Mouse (Mus musculus) T-helper 17 cell (primary cell): Measurements from ENCODE around the gene Hspb6.

Experiments
- in situ Hi-C, 2 experiments: fragments of 300-600 bp; cut with MboI, MseI; formaldehyde crosslinking; loops; 1 replicate in 1 of 2; 2 replicates in 1 of 2; pipeline ENCODE4 v1.15.1; 2025; ENCODE audit warnings: high pct_unique_total_duplicates in 2 of 2

The Hspb6 gene

DNA sequence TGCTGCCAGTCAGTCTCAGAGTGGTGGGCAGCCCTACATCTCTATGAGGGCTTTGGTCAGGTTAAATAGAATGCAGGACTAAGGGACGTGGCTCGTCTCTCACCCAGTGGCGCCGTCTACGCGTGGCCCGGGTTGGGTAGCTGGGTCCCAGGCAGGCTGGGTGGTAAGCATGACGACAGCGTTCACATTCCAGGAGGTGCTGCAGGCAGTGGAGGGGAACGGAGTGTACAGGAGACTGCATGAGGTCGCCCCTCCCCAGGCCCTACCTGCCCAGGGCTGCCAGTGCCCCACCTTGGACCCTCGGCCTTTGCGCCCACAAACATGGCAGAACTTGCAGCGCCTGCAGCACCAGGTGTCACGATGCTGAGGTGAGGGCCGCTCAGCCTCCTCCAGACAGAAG lies 29.6 kb downstream of the Hspb6 start:
- in situ Hi-C loops: no loop called here

DNA sequence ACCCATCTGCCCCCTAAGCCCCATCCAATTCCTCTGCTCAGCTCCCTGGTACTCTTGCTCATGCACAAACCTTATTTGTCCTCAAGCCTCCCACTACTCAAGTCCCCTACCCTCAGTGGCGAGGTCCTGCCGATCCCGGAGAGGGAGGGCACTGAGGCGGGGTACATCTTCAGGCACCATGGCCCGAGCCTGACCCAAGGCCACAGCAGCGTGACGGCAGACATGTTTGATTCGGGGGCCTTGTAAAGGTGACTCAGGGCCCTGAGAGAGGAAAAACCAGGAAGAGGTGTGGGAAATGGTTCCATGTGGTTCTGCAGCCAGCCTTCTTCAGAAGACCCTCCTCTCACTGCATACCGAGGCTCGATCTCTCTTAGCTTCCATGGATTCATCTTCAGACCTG lies 32.4 kb downstream of the Hspb6 start:
- in situ Hi-C loops: no loop called here

DNA sequence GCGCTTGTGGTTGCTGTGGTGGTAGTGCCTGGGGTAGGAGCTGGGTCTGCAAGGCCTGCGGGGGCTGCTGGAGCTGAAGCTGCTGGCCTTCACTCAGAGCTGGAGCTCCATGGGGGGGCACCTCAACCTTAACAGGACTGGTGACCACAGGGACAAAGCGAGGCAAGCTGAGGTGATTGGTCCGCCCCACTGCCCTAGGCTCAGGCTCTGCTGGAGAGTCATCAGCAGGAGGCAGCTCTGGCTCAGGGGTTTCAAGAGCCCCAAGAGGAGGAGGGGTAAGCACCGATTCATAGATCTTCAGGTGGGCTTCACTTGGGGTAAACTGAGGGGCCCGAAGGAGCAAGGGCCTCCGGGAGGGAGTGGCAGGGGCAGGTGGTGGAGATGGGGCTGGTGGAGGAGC lies 33.2 kb downstream of the Hspb6 start:
- in situ Hi-C loops: no loop called here

DNA sequence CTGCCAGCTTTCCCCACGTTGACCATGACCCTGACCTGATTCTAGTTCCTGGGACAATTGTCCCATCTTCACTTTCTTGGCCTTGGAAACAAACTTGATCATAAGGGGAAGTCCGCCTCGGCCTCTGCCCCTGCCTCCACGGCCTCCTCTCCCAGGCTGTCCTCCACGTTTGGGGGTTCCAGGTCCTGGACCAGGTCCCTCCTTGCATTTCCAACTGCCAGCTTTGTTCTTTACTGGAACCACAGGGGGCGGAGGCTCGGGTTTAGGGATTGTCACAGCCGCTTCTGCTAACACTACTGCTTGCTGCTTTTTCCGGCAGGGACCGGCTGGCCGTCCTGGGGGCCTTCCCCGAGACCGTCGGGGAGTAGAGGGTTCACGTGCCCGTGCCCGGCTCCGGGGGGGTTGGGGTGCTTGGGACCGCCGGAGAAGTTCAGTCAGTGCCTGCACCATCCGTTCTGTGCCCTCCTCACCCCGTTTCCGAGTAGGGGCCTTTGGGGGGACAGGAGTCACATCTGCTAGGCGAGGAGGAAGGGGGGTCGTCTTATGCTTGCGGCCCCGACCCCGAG lies 34.6 kb downstream of the Hspb6 start:
- in situ Hi-C loops: no loop called here

DNA sequence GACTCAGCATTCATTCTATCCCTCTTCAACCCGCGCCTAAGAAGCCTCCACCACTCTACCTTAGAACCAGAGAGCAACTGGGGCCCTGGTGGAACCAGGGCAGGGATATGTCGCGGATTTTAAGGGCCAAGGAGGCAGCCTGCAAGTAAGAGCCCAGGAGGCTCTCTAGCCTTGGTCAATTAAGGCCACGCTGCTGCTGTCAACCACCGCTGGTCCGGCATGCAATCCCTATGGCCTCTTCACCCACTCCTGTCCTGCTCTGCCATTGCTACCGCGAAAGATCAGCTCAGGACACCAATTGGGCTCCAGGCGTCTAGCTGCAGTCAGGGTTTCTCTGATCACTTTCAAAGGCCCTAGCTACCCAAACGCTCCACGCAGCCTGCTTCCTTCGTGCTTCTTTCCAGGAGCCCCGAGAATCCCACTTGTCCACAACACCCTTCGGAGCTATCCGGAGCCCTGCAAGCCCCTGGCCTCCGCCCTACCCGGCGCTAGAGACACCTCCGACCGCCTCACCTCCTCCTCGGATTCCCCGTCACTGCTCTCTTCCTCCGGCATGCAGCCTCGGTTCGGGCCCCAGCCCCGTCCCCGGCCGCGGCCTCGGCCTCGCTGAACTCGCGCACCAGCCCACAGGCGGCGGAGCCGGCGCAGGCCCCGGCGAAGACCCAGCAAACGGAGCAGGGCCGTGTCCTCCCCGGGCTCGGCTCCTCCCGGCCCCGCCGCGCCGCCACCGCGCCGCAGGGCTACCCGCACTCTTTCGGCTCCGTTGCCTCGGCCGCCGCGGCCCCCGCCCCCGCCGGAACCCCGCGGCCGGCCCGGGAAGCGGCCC lies 36.1 kb downstream of the Hspb6 start:
- in situ Hi-C loops: no loop called here

DNA sequence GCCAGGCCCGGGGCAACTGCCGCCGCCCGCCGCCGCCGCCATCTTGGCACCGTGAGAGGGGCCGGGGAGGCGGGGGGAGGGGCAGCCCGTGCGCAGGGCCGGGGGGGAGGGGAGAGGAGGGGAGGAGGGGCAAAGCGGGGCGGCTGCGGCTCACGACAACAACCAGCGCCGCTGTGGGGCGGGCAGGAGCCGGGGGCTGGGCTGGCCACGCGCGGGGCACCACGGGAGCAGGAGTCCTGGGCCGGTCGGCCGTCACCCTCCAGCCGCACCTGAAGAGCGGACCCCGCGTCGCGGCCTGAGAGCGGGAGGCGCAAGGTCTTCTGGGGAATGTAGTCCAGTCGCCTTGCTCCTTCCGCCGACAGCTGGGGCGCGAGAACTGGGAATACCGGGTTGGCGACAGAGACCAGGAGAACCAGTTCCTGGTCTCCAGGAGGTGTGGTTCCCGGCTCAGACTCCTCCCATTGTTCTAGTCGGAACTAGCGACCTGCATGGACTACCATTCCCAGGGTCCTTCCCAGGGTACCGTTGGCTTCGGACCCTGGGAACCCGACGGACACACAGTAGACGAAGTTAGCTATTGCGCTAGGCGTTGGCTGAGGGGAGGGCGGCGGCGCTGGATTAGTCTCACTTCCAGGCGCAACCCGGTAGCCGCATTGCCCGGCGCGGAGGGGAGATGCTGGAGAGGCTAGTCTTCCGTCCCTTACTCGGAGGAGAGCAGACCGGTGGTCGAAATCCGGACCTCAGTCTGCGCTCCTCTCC lies 36.9 kb downstream of the Hspb6 start, which contains the start of gene Kmt2b:
TSS of gene Kmt2b (minus strand) at position 51 of the 759 bp plus-strand sequence.
- in situ Hi-C loops: no loop called here

DNA sequence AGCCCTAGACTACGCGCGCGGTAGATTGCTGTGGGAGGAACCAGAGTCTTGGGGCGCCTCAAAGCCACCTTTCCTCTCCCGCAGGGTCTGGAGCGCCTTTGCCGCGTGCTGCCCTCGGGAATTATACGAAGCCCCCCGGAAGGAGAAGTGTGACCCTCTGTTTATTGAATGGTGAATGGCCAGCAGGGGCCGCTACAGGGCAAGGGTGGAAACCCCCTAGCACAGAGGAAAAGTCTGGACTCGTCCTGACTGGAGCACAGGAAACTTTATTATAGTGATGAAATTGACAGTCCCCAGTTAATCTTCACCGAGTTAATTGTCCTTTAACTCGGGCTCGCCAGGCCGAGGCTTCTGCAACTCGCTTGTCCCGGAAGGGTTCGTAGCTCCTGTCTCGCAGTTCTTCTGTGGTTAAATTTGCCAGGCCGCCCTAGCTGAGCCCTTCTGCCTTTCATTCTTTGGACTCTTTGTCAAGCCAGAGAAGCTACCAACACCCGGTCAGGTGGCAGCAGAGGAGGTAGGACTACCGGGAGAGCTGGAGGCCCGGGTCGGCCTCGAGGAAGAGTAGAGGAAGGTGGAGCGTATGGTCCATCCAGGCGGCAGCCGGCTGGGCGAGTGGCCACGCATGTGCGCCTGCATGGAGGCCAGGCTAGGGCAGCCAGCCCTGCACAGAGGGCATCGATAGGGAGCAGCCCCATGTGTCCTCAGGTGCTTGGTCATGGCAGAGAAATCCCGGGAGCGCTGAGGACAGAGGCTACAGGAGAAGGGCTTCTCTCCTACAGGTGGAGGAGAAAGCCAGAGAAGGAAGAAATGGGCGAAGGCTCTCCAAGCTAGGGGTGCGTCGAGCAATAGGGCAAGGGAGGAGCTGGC lies 37.7 kb downstream of the Hspb6 start:
- in situ Hi-C loops: no loop called here

DNA sequence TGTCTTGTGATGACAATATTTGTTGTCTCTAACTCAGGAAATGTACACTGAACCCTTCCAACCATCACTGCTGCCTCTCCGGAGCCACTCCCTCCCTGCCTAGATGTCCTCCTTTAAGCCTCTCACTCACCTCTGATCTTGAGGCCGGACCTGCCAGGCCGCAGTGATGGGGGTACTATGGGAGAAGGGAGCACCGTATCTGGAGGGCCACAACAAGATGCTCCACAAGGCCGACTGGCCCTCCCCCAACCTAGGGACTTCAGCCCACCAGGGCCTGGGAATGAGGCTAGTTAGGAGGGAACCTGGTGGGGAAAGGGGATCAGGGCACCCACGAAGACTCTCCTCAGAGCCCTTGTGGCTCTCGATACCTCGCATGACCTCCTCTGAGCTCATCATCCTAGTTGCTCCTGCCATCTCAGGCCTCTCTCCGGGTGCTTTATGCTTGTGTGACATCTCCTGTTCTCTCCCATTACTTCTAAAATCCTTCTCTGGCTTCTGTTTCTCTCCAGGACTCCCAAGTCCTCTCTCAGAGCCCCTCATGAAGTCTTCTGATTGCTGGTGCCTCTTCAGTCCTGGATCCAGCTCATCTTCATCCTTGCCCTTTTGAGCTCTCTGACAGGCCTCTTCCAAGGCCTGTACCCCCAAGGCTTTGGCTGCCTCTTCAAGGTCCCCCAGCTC lies 39.1 kb downstream of the Hspb6 start:
- in situ Hi-C loops: no loop called here

DNA sequence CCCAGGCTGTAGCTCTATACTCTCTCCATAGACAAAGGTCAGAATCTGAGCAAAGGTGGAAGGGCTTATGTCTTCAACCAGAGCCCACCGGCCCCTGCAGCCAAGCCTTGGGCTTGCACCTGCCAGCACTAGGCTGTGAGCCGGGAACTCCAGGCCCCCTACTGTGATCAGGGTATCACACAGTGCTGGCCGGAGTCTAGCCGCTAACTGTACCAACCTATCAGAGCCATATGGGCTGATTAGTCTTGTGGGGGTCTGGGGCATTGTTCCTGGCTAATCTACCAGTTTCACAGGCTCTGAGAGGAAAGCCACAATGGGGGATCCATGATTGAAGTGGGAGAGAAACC lies 39.6 kb downstream of the Hspb6 start:
- in situ Hi-C loops: no loop called here

DNA sequence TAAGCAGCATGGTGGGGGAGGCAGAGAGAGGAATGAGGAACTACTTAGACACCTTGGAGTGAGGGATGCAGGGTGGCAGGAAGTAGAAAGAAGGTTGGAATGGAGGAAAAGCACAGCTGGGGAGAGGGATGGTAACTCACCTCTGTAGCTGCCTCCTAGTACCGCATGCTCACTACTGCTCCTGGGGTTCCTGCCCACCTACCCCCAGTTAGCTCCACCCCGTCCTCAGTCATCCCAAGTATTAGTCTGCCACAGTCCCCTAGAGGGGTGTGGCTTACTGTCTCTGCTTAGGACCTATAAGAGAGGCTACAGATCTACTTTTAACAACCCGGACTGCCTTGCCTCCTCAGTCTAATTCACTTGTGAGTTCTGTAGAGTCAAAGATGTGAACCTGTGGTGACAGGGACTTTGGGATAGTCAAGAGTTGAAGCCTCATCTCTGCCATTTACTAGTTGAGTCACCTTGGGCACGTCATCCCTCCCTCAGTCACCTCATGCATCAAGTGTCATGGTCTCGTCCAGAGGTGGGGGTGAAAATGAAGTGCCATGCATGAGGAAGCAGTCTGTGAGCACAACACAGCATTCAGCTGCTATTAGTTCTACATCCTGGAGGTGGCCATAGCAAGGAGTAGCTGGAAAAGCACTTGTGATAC lies 40.9 kb downstream of the Hspb6 start:
- in situ Hi-C loops: no loop called here

DNA sequence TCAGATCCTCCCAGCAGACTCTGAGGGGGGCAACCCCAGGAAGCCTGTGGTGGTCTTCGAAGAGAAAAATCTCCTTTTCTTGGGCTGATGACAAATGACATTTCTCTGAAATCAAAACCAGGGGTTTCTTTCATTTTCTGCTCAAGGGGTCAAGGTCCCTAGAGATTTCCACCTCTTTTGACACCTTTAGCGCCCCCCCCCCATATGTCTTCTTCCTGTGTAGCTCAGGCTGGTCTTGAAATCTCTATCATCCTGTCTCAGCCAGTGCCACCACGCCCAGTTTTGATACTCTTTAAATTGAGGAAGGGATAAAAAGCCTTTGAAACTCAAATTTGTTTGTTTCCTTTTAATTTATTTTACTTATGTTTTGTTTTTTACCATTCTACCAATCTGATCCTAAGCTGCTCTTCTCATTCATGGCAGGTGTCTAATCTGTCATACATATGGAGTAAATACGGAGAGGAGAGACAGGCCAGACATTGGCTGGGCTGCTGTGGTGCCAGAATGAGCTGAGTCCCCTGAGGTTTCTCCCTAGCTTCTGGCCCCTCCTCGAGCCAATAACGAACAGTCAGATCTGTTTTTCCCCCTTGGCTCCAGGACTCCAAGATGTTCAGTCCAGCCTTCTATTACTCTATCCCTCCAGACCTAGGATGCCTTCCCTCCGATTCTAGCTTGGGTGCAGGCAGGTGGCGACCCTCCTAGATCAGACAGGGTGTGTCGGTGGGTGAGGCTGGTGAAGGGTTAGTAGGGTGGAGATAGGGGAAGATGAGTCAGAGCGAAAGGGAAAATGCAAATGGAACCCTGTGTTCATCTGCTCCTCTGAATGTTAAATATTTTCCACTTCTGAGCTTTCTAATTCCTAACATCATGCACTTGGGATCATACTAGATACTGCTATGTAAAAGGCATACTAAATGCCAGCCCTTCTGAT lies 41.9 kb downstream of the Hspb6 start:
- in situ Hi-C loops: no loop called here

DNA sequence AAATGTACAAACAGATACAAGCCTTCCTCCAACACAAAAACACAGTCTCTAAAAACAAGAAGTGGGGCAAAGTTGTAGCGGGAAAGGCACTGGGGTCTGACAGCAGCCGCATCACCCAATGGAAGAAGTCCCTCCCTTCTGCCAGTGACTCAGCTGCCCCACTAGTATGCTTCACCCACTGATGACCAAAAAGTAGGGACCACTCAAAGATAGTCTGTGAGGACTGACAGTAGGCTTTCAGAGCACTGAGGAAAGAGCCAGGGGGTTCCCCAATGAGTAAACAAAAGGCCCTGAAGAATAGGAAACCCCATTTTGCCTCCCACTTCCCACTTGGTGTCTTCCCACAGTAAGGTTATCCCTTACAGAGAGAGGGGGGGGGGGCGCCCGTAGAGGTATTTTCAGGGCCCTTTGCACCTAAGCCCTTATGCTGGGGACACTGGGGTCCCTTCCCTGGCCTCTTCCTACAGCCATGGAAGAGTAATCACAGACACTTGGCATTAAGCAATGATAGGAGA lies 42.6 kb downstream of the Hspb6 start:
- in situ Hi-C loops: no loop called here

DNA sequence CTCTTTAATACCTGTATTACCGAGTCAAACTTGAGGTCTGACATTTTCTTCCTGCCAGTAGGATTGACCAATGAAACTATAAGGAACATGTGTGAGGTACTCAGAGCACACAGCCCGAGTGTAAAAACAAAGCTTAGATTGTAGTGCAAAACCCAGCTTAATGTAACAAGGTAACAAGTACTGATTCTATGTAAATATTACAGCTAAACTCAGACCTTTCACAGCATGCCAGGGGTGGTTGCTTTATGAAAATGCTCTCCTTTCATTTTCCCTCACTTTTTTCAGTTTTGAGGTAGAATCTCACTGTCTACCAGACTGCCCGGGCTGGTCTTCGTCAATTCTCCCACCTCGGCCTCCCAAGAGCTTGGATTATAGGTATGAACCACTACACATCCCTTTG lies 44.1 kb downstream of the Hspb6 start:
- in situ Hi-C loops: no loop called here

DNA sequence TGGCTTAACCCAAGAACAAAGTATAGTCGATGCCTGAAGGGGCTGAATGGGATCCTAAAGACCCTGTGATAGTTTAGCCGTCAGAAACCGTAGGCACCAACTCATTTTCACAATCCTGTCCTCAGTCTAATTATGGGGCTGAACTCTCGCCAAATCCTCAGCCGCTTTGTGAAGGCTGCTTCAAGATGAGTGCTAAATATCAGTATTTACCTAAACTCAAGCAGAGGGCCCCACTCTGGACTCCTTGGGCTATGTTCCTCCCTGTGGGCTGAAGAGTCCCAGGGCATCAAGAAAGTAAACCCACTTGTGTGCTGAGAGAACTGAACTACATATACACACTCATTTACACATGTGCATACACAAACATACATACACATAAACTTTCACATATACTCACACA lies 44.8 kb downstream of the Hspb6 start:
- in situ Hi-C loops: no loop called here

DNA sequence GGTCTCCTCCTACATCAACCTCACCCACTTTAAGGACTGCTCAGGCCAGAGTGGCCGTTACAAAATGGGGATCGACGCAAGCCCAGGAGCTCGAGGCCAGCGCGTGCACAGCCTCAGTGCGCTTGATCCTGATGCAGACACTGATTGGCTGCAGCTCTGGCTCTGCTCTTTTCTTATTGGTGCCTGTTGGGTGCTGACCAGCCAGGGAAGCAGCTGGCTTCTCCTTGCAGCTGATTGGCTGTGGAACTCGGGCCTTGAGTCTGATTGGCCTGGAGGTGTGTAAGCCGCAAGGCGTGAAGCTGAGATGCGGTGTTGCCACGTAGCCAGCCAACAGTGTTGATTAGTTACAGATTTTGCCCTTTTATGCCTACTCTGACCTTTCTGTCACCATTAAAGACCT lies 46.8 kb downstream of the Hspb6 start, which contains the start of gene Zbtb32:
TSS of gene Zbtb32 (minus strand) at position 124 of the 400 bp plus-strand sequence.
- in situ Hi-C loops: no loop called here

DNA sequence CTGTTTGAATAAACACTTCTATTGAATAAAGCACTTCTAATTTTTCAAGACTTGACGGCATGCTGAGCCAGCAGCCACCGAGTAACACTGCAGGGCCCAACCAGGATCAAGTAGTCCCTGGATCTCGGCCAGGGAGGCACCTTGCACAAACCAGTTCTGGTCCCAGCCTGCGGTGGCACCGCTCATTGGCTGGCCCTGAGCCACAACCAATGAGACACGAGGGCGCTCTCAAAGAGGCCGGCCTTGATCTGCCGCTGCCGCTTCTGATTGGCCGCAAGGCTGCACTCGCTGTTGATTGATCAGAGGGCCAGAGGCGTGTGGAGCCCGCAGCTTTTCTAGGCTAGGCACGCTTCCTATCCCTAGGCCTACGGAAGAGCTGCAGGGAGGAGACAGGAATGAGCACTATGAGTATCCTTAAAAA lies 48.0 kb downstream of the Hspb6 start:
- in situ Hi-C loops: no loop called here

DNA sequence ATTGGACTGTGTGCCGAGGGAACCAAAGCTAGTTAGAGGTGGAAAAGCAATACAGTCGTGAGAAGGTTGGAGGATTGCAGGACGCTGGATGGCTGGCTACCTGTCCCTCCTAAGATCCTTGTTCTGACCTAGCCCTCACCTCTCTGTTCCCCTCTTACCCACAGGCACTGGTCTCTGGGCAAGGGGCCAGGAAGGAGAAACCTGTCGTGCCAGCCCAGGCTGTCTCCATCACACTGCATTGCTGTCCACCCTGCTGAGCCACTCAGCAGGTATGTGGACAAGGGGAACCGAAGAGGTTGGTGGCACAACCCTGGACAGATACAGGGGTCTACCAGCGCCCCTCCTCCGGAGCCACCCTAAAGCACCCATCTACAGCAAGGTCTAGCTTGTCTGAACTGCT lies 48.7 kb downstream of the Hspb6 start:
- in situ Hi-C loops: no loop called here

DNA sequence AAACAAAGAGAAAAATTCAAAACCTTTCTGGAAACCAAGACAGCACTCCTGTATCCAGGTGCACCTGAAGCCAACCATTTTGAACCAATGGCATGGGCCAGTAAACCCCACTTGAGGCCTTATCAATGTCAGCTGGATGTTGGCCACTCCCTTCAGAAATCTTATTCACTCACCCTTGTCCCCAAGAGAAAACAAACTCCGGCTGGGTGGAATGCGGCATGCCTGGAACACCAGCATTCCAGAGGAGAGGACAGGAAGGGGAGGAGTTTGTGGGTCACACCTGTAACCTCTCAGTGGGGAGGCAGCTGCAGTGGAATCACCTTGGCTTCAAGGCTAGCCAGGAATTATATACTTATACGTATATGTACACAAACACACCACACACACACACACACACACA lies 50.6 kb downstream of the Hspb6 start:
- in situ Hi-C loops: no loop called here

DNA sequence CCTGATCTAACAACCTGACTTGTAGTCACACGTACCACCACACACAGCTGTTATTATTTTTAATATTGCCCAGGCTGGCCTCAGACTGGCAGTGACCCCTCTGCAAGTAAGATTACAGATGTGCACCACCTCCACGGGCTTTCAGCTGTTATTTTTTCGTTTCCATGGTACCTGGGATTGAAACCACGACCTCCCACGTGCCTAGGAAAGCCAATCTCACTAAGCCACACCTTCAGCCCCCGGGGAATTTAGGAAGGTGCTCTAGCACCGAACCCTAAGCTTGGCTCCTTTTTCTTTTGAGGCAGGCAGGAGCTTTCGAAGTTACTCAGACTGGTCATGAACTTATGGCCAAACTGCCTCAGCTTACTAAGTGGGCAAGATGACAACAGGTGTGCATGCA lies 52.4 kb downstream of the Hspb6 start:
- in situ Hi-C loops: no loop called here
